ENCODE assay signal across 27 mouse cellular contexts in genomic region chr10:84727005-84727404, GRCm38 (mm10). TPM values are rescaled to one million over a fixed set of nuclear protein-coding genes. Genes with fewer than 3 reads are reported as not detected.
DNase-seq lines count a peak whose midpoint lies in the region; ATAC-seq and TF ChIP-seq lines count a peak whose summit lies in the region.
"Had no signal": no experiment of that assay in that cellular context is flagged by ENCODE, and none has a peak within 500 bp of the region (broad histone marks: within the 10 kb centered on the region; RNA-seq: fewer than 3 reads in every experiment).

No protein-coding gene starts in this region.

- no peak overlapping the region for H3K4me2 ChIP-seq in liver, postnatal 0 days (ENCODE audit: low read depth, low read length)
- H3K4me2 ChIP-seq: forebrain, embryonic 13.5 days; kidney, embryonic 15.5 days; liver, embryonic 13.5 days; lung, embryonic 14.5 days had no signal

- H3K36me3 ChIP-seq in liver, postnatal 0 days (replicated peaks; ENCODE audit: insufficient read depth, low read length), result peaks cover 12% of the 10 kb centered on the region

- no peak for TF ChIP-seq CTCF in Patski (IDR thresholded peaks at IDR 0.05)
- TF ChIP-seq CTCF in liver, postnatal 0 days (IDR thresholded peaks at IDR 0.05; ENCODE audit: low read depth), result no peak

- DNase-seq in left cerebral cortex, adult 9 months (ENCODE audit: low spot score in 2 of 2), result peak; percentile 16 to 20
- DNase-seq in left cerebral cortex, postnatal 10 days (ENCODE audit: extremely low spot score in 1 of 2, low spot score in 2 of 2), result no peak
- DNase-seq in 3T3-L1 (ENCODE audit: low read depth, low spot score) (peak; percentile 81), 416B (ENCODE audit: low read depth) (peak; percentile 13), Patski (ENCODE audit: low read depth, low spot score) (no peak)
- no peak for DNase-seq in liver, postnatal 0 days
- no peak for DNase-seq in heart, adult 11 months
- no peak for DNase-seq in layer of hippocampus, postnatal 25 days (ENCODE audit: extremely low spot score in 1 of 2, low spot score in 1 of 2)
- DNase-seq: cerebellum, adult 8-10 months; kidney, adult 11 months; kidney, postnatal 4 days; layer of hippocampus, adult 9-11 months; liver, embryonic 13.5 days; lung, embryonic 14.5 days; lung, postnatal 4 days; thymus, postnatal 14 days had no signal

- no peak overlapping the region for H3K9ac ChIP-seq in liver, postnatal 0 days (replicated peaks)
- H3K9ac ChIP-seq: forebrain, embryonic 13.5 days; kidney, embryonic 15.5 days; liver, embryonic 13.5 days; lung, embryonic 14.5 days had no signal

- peak; percentile 93 for ATAC-seq in Patski
- ATAC-seq in liver, postnatal 0 days, result no peak
- ATAC-seq: forebrain, embryonic 13.5 days; hindbrain, postnatal 0 days; midbrain, embryonic 16.5 days had no signal

- no peak for TF ChIP-seq EP300 in liver, postnatal 0 days (IDR thresholded peaks at IDR 0.05; ENCODE audit: low read depth)

- no peaks in the 10 kb centered on the region for H3K4me1 ChIP-seq in liver, postnatal 0 days (ENCODE audit: insufficient read depth)
- H3K4me1 ChIP-seq: heart, embryonic 10.5 days; kidney, embryonic 15.5 days; liver, embryonic 13.5 days had no signal

- in situ Hi-C loops in Patski (cut with MboI; ENCODE audit: low pct_unique_long_range_greater_than_20kb), result no loop called here

- no peaks in the 10 kb centered on the region for H3K27me3 ChIP-seq in Patski
- no peaks in the 10 kb centered on the region for H3K27me3 ChIP-seq in liver, postnatal 0 days (ENCODE audit: insufficient read depth, low read length)
- H3K27me3 ChIP-seq: CH12.LX; forebrain, embryonic 13.5 days; kidney, embryonic 15.5 days; liver, embryonic 13.5 days had no signal

- H3K9me3 ChIP-seq in liver, postnatal 0 days (ENCODE audit: low read length), result no peaks in the 10 kb centered on the region
- H3K9me3 ChIP-seq: forebrain, embryonic 13.5 days; G1E; heart, embryonic 10.5 days; hindbrain, embryonic 10.5 days; kidney, embryonic 15.5 days; liver, embryonic 13.5 days had no signal

- intact Hi-C loops in left cerebral cortex, postnatal 10 days (cut with DNase I), result no loop called here

- H3K4me3 ChIP-seq in liver, postnatal 0 days (ENCODE audit: low read depth, low read length), result no peak overlapping the region
- H3K4me3 ChIP-seq: forebrain, embryonic 13.5 days; heart, embryonic 10.5 days; hindbrain, embryonic 10.5 days; kidney, embryonic 15.5 days; liver, embryonic 13.5 days had no signal

- 89% methylated on average over 12 of the region's 12 CpGs for WGBS in liver, postnatal 0 days (ENCODE audit: insufficient replicate concordance)

- POLR2A ChIA-PET in Patski (lab: Charles Lee), result no interaction called here

- CTCF ChIA-PET in Patski (lab: Charles Lee), result no interaction called here

- no peak overlapping the region for H3K27ac ChIP-seq in liver, postnatal 0 days (ENCODE audit: low read depth)
- H3K27ac ChIP-seq: forebrain, embryonic 13.5 days; heart, embryonic 10.5 days; hindbrain, embryonic 10.5 days; hindbrain, postnatal 0 days; kidney, embryonic 15.5 days; liver, embryonic 13.5 days had no signal

RNA-seq across cellular contexts. Expression of gene Rfx4, which starts 28.9 kb away (rescaled TPM):
- 10 to 100 TPM in 1 of 2 experiments, 1 to 10 TPM in 1; 7.8 to 10.2 TPM for total RNA-seq in left cerebral cortex, postnatal 10 days (2021)
- 0.09 TPM for polyA plus RNA-seq in Patski (2021)
- not detected in 2 replicates for polyA plus RNA-seq in liver, postnatal 0 days (2015; fragmentation: Nextera tagmentation; extraction: Ambion mirVana)
- 10 to 100 TPM in 1 of 2 experiments, 1 to 10 TPM in 1; 9.3 to 12.6 TPM for total RNA-seq in layer of hippocampus, postnatal 25 days (2021)
- total RNA-seq: G1E; gastrocnemius, adult 8-10 months; megakaryocyte-erythroid progenitor cell, adult 5-6 weeks had no signal
- polyA plus RNA-seq: G1E; liver, embryonic 13.5 days; lung, embryonic 14.5 days; spleen, adult 2 months had no signal

Comparison
In these comparisons a context has a peak if more than half of its experiments do, and no peak if none do; other contexts are left out.
1. DNase-seq: peak in left cerebral cortex, adult 9 months (2 of 2), 3T3-L1 (single experiment) and 416B (single experiment); none in left cerebral cortex, postnatal 10 days (0 of 2), Patski (single experiment), liver, postnatal 0 days (single experiment), heart, adult 11 months (single experiment) and layer of hippocampus, postnatal 25 days (0 of 2).